Mouse (Mus musculus) adrenal gland, postnatal 4 days (tissue): ENCODE data around the gene Qpctl. TPM values are rescaled to one million over a fixed set of nuclear protein-coding genes. Genes with fewer than 3 reads are reported as not detected.

Experiments
- DNase-seq, 2 experiments: peaks; one replicate each; pipeline ENCODE4 v3.0.0; 2021 to 2022; ENCODE audit warnings: low spot score in 2 of 2, mixed read lengths in 2 of 2
- total RNA-seq, 2 experiments: library from RNA; stranded (reverse); gene quantifications; 2 replicates each; pipeline ENCODE4 v1.2.3; 2021

Qpctl gene
- total RNA-seq, 2 experiments from 2014 or later = 16.1 TPM

DNA sequence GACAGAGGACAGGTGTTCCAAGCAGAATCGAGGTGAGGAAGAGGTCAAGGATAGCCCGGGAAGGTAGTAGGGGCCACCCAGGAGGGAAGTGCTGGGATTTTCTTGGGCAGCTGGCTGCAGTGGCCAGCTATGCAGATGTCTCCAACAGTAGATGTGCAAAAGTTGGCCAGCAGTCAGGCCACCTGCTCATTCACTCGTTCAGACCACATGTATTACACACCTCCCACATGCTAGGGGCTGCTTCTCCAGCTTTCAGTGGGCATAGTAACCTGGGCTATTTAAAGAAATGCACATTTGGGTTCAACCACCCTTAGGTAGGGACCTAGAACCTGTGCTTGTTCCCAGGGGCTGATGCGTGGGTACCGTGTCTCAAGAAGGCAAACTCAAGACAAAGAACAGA is 21.3 kb downstream of the Qpctl start:
- no peak for DNase-seq

DNA sequence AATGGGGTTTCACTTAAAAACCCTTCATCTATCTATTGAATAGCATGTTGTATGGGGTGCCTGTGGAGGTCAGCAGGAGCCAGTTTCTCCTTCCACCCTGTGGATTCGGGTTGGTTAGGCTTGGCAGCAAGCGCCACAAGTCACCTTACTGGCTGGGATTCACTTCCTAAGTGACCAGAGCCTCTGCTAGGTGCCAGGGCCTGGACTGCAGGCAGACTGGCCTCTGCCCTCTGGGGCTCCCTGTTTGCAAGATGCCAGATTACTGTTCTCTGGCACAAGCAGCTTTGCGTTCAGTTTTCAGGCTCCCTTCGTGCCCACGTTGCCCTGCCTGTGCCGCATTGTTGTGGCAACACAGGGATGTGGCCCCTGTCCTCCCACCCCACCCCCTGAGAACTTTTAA is 24.4 kb downstream of the Qpctl start:
- no peak for DNase-seq

DNA sequence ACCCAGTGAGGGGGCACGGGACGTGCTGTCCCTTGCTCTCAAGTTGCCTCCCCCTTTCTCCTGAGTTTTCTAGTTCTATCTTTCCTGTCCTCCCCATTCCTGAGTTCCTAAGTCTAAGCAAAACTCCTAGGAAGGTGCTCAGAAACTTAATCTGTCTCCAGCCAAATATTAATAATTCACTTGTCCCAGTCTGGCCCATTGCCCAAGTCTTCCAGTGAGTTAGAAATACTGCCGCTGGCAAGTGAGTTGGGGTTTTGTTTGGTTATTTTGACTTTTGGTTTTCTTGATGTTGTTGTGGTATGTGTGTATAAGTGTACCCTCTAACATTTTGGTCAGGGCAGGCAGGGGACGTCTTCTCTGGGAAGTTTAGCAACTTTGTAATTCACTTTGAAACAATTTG is 27.4 kb downstream of the Qpctl start:
- no peak for DNase-seq

DNA sequence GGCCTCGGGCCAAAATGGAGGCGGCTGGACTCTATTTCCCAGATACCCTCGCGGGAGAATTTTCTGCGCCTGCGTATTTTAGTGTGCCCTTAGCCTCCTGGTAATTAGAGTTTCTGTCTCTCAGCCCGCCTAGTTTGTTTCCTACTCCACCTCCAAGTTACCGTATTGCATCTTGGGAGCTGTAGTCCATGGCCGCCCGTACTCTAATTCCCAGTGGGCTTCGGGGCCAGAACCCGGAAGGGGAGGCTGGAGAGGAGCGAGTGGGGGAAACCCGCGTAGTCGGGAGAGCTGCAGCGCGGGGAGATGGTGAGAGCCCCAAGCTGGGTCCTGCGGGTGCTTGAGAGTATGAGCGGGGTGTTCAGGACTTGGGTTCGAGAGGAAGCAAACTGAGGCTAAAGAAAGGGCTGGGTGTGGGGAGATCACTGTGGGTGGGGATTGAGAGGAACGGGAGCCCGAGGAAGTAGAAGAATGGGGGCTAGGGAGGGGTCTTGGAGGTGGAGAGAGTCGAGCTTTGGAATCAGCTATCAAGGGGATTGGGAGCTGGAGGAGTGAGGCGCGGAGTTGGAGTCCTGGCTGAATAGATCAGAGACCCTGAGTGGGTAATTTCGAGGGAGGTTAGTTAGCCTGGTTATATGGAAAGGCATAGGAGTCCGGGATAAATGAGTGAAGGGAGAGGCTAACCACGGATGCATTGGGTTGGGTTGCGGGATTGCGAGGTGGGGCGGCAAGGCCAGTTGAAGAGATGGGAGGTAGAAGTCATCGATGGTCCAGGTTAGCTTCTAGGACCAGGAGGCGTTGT is 29.3 kb downstream of the Qpctl start, which contains the start of gene Fbxo46:
TSS of gene Fbxo46 (plus strand) at position 229 of the 799 bp plus-strand sequence.
- DNase-seq = peak; percentile 67 to 84

DNA sequence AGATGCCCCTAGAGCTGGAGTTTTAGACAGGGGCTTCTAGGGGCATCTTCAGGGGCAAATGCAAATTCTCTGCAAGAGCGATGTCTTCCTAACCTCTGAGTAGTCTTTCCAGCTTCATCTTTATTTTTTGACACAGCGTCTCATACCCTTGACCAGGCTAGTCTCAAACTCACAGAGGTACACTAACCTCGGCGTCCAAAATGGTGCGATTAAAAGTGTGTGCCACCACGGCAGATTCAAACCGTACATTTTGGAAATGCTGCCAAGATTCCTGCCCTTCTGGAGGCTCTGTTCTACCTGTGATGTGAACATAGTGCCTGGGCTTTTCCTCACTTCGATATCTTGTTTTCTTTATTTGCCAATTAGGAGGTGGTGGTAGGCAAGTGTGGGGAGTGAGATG is 30.0 kb downstream of the Qpctl start:
- no peak for DNase-seq

DNA sequence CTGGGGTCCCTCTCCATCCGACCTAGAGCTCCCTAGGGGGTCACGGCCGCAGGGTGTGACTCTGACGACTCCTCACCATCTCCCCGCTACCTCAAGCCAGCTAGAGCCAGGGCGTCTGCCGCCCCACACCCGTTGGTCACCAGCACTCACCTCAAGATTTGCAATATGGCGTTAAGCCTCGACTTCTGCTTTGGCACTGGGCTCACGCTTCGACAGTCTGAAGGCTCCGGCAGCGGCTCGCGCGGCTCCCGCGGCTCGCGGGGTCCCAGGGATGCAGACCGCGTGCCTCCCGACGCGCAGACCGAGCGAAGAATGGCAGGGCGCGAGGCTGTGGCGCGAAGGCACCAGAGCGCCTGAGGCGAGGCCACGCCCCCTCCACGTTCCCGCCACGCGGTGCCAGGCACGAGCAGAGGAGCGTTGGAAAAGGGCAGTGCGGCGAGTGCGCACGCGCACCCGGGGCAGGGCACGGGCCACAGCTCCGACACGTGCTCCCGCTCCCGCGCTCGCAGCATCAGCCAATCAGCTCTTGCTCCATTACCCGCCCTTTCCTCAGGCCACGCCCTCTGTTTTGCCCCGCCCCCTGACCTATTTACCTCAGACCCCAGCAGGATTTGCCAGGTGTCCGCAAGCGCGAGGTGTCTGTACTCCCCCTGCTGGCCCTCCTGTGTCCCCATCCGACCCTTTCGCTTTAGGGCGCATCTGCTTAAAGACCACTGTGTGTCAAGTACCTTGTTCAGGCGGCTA is 30.9 kb downstream of the Qpctl start, which contains the start of gene Gm4969:
TSS of gene Gm4969 (minus strand) at position 341 of the 744 bp plus-strand sequence.
- DNase-seq = no peak

DNA sequence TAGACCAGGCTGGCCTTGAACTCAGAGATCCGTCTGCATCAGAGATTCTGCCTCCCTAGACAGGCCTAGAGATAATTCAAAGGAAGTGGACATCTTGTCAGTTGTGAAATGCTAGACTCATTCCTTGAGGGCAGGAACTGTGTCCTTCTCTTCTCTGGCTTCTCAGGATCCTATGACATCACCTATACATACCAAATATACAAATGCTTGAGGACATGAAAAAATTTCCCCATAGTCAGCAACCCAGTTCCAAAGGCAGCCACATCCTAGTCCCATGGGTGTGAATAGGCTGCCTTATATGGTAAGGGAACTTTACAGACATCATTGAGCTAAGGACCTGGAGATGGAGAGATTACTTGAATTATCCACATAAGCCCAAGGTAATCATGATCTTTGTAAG is 39.5 kb downstream of the Qpctl start:
- DNase-seq = no peak

DNA sequence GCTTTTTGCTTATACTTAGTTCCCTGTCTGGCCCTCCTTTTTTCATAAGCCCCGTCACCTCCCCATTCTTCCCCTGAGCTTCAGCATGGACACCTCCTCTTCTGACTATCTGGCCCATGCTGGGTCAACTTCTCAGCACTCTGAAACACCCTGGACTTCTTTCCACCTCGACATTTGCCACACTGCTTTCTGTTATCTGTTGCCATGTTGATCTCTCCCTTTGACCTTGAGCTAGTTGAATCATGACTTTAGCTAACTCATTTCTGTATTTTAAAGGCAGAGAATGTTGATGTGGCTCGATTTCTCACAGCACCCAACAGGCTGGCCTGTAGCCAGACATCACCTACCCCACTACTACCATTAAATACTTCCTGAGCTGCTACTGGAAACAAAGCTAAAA is 41.7 kb downstream of the Qpctl start:
- DNase-seq = no peak

DNA sequence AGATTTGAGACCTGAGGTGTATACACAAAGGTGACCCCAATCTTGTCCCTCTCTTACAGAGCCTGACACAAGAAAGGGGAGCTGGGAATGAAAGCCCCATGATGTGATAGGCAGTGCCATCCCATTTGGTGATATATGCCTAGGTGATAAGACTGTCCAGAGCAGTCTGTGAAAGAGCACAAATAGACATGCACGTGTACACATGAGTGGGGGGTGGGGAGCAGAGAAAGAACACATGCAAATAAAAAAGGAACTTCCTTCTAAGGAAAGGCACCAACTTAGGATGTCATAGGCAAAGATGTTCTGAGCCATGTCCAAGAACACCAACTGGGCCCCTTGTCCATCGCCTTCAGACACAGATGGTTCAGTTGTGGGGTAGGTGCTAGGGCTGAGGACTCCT is 44.6 kb downstream of the Qpctl start:
- DNase-seq = no peak

DNA sequence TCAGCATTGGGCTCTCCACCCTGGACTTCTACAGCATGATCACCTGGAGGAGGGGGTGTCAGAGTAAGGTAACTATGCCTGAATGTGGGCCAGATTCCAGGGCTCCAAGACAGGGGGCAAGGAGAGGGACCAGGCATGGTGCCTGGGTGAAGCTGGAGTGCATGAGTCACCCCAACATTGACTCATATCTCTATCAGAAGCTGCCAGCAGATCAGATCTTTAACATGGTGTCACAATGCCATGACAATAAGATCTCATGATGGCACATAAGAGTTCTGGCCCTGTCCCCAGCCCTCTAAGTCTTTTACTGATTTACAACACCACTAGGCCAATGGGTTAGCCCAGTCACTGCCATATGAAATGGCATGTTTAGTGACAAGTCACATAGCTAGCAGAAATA is 45.4 kb downstream of the Qpctl start:
- no peak for DNase-seq

DNA sequence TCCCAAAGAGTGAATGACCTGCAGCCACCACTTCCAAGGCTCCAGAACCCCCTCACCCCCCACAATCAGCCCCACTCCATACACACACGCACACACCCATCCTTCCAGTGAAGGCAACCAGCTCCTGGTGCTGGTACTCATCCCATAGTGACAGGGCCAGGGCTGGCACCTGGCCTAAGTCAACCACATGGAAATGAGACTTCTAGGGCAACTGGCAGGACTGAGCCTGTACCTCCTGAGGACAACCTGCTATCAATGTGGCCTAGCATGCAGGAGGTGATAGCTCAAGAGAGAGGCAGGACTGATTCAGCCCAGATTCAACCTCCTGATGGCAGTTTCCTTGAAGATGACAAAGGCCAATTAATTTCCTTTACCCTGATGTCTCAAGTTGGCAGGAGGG is 48.8 kb downstream of the Qpctl start:
- no peak for DNase-seq

DNA sequence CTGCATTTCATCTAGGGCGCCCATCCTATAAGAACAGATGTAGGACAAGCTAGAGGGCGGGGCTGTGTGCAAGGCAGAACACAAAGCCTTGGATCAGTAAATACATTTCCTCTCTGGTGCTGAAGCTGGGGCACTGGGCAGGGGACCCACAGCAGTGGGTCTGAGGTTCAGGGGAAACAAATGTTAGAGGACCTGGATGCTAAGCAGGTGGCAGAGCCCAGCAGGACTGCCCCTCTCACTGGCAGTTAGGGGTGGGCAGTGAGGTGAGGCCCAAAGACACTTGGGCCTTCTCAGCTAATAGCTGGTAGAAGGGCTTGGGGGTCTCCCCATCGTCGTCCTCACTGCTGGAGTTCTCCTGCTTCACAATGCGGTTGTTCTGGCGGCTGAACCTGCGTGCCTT is 50.3 kb downstream of the Qpctl start:
- no peak for DNase-seq

DNA sequence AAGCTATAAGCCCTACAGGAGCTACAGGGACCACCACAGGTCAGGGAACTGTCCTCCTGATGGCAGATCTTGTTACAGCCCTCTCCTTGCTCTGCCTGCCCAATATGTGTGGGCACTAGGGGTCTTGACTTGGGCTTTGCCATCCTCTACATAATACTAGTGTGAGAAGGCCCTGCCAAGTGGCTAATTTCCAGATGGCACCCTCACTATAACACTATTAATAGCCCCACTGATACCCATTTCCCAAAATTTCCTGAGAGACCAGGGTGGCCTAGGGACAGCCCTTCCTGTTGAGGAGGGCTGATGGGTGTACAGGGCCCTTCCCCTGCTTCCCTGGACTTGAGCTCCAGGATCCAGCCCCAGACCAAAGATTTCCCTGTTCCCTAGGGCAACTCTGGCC is 51.2 kb downstream of the Qpctl start:
- no peak for DNase-seq

DNA sequence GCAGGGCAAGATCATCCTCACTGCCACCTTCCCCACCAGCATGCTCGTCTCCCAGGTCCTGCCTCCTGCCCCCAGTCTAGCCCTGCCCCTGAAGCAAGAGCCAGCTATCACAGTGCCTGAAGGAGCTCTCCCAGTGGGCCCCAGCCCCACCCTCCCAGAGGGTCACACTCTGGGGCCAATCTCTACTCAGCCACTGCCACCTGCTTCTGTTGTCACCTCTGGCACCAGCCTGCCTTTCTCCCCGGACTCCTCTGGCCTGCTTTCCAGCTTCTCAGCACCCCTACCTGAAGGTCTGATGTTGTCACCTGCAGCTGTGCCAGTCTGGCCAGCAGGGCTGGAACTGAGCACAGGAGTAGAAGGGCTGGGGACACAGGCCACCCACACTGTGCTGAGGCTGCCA is 51.9 kb downstream of the Qpctl start:
- no peak for DNase-seq

DNA sequence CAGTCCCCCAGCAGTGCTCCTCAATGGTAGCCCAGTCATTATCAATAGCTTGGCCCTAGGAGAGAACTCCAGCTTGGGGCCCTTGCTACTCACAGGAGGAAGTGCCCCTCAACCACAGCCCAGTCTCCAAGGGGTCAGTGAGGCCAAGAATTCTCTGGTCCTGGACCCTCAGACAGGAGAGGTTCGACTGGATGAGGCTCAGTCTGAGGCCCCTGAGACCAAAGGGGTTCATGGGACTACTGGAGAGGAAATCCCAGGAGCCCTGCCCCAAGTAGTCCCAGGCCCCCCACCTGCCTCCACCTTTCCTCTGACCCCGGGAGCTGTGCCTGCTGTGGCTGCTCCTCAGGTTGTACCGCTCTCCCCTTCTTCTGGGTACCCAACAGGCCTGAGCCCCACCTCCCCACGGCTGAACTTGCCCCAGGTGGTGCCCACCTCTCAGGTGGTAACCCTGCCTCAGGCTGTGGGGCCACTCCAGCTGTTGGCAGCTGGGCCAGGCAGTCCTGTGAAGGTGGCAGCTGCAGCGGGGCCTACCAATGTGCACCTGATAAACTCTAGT is 52.6 kb downstream of the Qpctl start:
- no peak for DNase-seq

DNA sequence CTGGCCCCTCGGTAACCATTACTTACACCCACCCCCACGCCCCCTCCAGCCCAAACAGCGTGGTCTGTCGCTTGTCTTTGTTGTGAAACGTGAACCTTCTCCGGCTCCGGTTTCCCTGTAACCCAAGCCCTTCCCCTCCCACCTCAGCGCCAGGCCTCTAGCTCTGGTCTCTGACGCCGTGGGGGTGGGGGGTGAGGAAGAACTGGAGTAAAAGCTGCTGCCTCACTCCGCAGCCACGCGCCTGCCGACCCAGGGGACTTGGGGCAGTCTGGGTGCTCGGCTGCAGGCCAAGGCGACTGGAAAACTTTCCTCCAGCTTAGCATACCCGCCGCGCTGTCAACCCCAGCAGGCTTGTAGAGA is 53.4 kb downstream of the Qpctl start:
- peak in 1 of 2 experiments; percentile 60 for DNase-seq

DNA sequence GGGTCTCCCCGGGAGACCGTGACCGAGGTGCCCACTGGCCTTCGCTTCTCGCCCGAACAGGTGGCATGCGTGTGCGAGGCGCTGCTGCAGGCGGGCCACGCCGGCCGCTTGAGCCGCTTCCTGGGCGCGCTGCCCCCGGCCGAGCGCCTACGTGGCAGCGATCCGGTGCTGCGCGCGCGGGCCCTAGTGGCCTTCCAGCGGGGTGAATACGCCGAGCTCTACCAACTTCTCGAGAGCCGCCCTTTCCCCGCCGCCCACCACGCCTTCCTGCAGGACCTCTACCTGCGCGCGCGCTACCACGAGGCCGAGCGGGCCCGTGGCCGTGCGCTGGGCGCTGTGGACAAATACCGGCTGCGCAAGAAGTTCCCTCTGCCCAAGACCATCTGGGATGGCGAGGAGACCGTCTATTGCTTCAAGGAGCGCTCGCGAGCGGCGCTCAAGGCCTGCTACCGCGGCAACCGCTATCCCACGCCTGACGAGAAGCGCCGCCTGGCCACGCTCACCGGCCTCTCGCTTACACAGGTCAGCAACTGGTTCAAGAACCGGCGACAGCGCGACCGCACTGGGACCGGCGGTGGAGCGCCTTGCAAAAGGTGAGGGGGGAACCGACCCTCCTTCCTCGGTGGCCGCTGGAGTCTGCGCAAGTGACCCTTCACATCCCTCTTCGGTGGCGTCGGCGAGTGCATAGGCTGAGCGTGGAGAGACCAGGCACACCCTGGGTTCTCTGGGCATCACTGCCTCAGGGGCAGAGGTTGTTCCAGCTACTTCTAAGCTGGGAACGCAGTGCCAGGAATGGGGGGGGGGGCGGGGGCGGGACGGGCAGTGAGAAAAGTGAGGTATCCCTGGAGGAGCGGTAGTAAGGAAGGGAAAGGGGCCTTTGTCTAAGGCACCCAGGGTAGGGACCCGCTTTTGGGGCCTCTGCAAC is 54.0 kb downstream of the Qpctl start:
- no peak for DNase-seq

DNA sequence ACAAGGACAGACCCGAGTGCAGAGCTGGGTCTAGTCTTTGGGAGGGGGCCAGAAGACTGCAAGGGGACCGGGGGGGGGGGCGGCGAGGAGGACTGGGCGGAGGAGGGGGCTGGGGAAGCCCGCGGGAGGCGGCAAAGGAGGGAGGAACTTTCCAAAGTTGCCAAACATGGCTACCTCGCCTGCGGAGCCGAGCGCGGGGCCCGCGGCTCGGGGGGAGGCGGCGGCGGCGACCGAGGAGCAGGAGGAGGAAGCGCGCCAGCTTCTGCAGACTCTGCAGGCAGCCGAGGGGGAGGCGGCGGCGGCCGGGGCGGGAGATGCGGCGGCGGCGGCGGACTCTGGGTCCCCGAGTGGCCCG is 54.6 kb downstream of the Qpctl start, which contains the start of gene Six5:
TSS of gene Six5 (plus strand) at position 124 of the 355 bp plus-strand sequence.
- no peak for DNase-seq

DNA sequence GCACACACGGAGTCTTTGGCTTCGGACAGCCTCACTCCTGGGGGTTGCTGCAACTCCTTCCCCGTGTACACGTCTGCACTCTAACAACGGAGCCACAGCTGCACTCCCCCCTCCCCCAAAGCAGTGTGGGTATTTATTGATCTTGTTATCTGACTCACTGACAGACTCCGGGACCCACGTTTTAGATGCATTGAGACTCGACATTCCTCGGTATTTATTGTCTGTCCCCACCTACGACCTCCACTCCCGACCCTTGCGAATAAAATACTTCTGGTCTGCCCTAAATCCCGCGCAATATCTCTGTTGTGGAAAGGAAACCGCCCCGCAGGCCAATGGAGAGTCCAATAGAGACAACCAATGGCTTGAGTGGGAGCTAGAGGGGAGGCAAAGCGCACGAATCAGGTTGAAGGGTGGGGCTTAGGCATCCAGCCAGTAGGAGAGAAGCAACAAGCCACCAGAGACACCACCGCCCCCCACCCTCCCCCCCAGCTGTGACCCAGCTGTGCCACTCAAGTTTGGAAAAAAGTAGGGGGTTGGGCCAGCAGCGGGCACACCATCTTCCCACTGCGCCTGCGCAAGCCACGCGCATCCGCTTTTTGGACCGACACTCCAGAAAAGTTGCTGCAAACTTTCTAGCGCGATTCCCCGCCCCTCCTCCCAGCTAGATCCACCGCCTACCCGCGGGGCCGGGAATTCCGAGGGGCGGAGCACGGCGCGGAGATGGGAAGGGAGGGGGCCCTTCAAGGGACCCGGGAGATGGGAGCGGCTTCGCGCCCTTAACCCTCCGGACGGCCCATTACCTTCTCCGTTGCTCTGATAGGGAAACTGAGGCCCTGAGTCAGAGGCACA is 55.3 kb downstream of the Qpctl start:
- DNase-seq = peak; percentile 89 to 95

DNA sequence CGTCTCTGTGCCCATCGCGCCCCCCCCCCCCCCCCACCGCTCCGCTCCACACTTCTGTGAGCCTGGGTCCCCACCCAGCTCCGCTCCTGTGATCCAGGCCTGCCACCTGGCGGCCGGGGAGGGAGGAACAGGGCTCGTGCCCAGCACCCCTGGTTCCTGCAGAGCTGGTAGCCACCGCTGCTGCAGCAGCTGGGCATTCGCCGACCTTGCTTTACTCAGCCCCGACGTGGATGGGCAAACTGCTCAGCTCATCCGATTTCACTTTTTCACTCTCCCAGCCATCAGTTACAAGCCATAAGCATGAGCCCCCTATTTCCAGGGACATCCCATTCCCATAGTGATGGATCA is 55.9 kb downstream of the Qpctl start:
- peak; percentile 74 to 77 for DNase-seq
